Mouse (Mus musculus) bone marrow, adult 2 months (tissue): ENCODE results near the gene Lmo7. TPM values are rescaled to one million over a fixed set of nuclear protein-coding genes. Genes with fewer than 3 reads are reported as not detected.

Source experiments
- H3K27ac ChIP-seq: fragments of 200-500 bp; 2 replicates; pipeline ENCODE4 v1.5.1; 2012; ENCODE audit warnings: low read depth, mild to moderate bottlenecking, control low read depth, inconsistent platforms, low read length; ENCODE audit not compliant: control insufficient read depth, poor library complexity, insufficient read depth
- H3K4me1 ChIP-seq: fragments of 200-500 bp; 2 replicates; pipeline ENCODE4 v1.6.1; 2011; ENCODE audit warnings: low read length; ENCODE audit not compliant: control insufficient read depth, insufficient read depth
- H3K4me3 ChIP-seq: fragments of 200-500 bp; replicated peaks from 2 replicates; pipeline ENCODE3; 2011; ENCODE audit warnings: mild to moderate bottlenecking, low read depth, low read length, control low read depth; ENCODE audit not compliant: control insufficient read depth
- CTCF ChIP-seq: fragments of 200-500 bp; IDR thresholded peaks from 2 replicates; pipeline ENCODE4 v1.5.1; 2011; ENCODE audit warnings: low read length, control low read depth; ENCODE audit not compliant: control insufficient read depth, insufficient read depth
- POLR2A ChIP-seq: fragments of 200-500 bp; IDR thresholded peaks from 2 replicates; pipeline ENCODE4 v1.6.1; 2011; ENCODE audit warnings: low read depth, mild to moderate bottlenecking, control low read depth, low read length, borderline replicate concordance; ENCODE audit not compliant: control insufficient read depth
- WGBS: fragments of 180-500 bp; shearing (Covaris S2); methylation state at CpG from one replicate; pipeline ENCODE4 v1.1.7; 2018; 5-methylcytosine and 5-hydroxymethylcytosine counted together
- polyA plus RNA-seq: library from polyadenylated mRNA; stranded (reverse); fragments of >200 nt; gene quantifications from 2 replicates; pipeline ENCODE4 v1.2.4, GENCODE M21; 2011; ENCODE audit warnings: low replicate concordance; ENCODE audit not compliant: missing spikeins, insufficient read depth, insufficient read length

The Lmo7 gene
- polyA plus RNA-seq, 1 experiment, result 5.1 TPM

- Histone ChIP-seq H3K27ac (no peak overlapping the region), H3K4me1 (no peaks in the 10 kb centered on the region; the same call in 1 of the 2 replicates), H3K4me3 (no peak overlapping the region)
- 4% methylated on average over 5 of the region's 5 CpGs for WGBS
- TF ChIP-seq POLR2A, result no peak
- no peak for TF ChIP-seq CTCF
Observed at GRCm38 (mm10) chr14:101882966-101883365, 153.2 kb downstream of the Lmo7 start.

DNA sequence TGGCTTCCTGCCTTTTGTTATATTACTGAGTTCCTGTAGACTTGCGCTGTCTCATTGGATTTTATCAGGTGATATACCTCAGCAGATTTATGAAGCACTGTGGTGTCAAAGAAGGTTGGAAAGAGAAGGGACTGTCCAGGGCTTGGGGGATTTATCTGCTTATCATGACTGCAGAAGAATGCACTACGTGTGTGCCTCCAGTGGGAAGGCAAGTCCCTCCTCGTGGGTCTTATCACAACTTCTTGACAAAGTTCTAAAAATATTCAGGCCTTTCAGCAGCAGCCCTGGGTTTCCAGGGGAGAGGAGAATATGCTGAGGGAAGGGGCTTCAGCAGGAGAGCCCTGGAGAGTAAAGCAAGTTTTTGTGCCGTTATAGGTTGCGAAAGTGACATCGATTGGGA lies 154.0 kb downstream of the Lmo7 start:
- TF ChIP-seq CTCF (no peak), POLR2A (no peak)
- H3K4me1 ChIP-seq, result no peaks in the 10 kb centered on the region; the same call in 1 of the 2 replicates
- no peak overlapping the region for H3K4me3 ChIP-seq
- no peak overlapping the region for H3K27ac ChIP-seq
- 67% methylated on average over 6 of the region's 6 CpGs for WGBS

GRCm38 (mm10) chr14:101886320-101886719 lies 156.6 kb downstream of the Lmo7 start:
- Histone ChIP-seq H3K4me3 (no peak overlapping the region), H3K4me1 (no peaks in the 10 kb centered on the region; the same call in 1 of the 2 replicates), H3K27ac (no peak overlapping the region)
- TF ChIP-seq POLR2A, result no peak
- TF ChIP-seq CTCF, result no peak
- WGBS, result 91% methylated on average over 10 of the region's 10 CpGs

DNA sequence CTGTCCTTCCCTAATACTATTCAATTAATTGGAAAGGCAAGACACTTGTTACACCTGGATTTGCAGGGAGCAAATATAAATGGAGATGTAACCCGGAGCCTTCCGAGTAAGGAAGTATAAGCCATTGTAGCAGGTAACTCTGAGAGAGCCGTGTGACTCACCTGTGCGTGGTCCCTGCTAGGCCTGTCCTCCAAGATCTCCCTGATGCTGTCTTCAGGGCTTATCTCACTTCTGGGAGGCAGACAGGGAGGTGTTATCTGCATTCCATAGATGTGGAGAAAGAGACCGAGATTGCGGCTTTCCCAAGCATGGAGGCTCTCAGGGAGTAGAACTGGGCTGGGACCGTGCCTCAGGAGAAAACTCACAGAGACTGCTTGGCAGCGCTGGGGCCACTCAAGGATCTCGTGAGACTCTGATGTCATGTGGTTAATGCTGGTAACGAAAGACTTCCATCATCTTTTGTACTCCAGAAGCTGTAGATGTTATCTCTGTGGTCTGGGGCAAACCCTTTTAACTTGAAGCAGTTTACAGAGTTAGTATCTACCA lies 162.2 kb downstream of the Lmo7 start:
- WGBS, result 70% methylated on average over 10 of the region's 10 CpGs
- H3K4me3 ChIP-seq, result no peak overlapping the region
- TF ChIP-seq POLR2A (no peak), CTCF (no peak)
- H3K27ac ChIP-seq, result no peak overlapping the region
- no peaks in the 10 kb centered on the region for H3K4me1 ChIP-seq

GRCm38 (mm10) chr14:101892496-101892895 lies 162.7 kb downstream of the Lmo7 start:
- 83% methylated on average over 8 of the region's 8 CpGs for WGBS
- TF ChIP-seq CTCF (no peak), POLR2A (no peak)
- H3K4me1 ChIP-seq, result no peaks in the 10 kb centered on the region
- H3K4me3 ChIP-seq, result no peak overlapping the region
- no peak overlapping the region for H3K27ac ChIP-seq

DNA sequence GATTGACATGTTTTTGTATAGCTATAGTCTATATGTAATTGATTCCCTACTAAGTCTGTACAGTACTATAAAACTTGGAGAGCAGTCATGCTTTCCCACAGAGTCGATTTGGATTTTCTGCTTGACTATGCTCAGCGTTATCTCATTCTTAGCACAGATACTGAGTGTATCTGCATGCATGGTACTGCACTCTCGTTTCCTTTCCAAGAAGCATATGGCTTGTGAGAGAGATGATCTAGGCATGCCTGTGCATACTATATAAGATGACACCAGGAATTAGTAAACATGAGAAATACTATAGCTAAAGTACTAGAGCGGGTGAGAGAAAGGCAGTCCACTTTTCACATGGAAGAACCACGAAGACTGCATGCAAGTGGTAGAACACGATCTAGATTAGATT lies 163.5 kb downstream of the Lmo7 start:
- H3K27ac ChIP-seq, result no peak overlapping the region
- no peak overlapping the region for H3K4me3 ChIP-seq
- TF ChIP-seq CTCF (no peak), POLR2A (no peak)
- H3K4me1 ChIP-seq, result no peaks in the 10 kb centered on the region
- WGBS, result 82% methylated on average over 6 of the region's 6 CpGs

- TF ChIP-seq CTCF (no peak), POLR2A (no peak)
- no peak overlapping the region for H3K4me3 ChIP-seq
- no peaks in the 10 kb centered on the region for H3K4me1 ChIP-seq
- H3K27ac ChIP-seq, result no peak overlapping the region
- 81% methylated on average over 6 of the region's 6 CpGs for WGBS
Observed at GRCm38 (mm10) chr14:101898250-101898649, 168.5 kb downstream of the Lmo7 start.

DNA sequence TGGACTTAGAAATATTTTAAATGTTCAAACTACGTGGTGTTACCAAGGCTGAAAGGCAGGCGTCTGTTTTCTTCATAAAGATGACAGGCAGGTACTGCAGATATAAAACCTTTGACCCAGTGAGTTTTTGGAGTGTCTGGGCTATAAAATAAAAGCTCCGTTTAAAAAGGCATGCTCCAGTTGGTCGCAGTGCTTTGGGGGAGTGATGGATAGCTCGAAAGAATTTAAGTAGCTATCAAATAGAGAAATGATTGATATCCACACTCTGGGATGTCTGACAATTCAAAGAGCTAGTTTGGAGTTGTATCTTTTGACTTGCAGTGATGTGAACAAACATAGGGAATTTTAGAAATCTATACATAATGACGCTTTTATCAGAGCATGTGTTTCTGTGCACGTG lies 171.7 kb downstream of the Lmo7 start:
- H3K4me1 ChIP-seq, result no peaks in the 10 kb centered on the region
- TF ChIP-seq CTCF (no peak), POLR2A (no peak)
- no peak overlapping the region for H3K4me3 ChIP-seq
- 83% methylated on average over 7 of the region's 7 CpGs for WGBS
- H3K27ac ChIP-seq, result no peak overlapping the region

DNA sequence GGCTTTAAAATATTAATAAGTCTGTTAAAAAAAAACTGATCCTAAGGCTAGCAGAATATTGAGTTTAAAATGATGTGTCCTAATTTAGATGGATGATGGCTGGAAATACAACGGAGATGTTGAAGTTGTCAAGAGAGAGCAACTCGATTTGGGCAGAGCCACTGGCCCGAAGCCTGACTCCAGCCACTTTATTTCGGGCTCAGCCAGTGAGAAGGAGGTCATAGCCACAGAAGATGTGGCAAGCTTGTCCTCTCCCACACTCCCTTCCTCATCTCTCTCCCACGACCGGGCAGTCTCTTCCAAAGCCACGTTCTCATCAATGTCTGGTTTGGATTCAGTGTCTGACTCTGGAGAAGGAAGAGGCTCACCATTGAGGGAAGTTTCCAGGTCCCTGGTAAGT lies 172.2 kb downstream of the Lmo7 start:
- Histone ChIP-seq H3K4me1 (no peaks in the 10 kb centered on the region), H3K4me3 (no peak overlapping the region), H3K27ac (no peak overlapping the region)
- no peak for TF ChIP-seq CTCF
- no peak for TF ChIP-seq POLR2A
- WGBS, result 72% methylated on average over 7 of the region's 7 CpGs
